Mouse (Mus musculus) retina, embryonic 14.5 days (tissue): ENCODE results near the gene Maml3.

ENCODE experiments used
- DNase-seq: peaks from one replicate; pipeline ENCODE4 v3.0.0-alpha.2; 2015; ENCODE audit warnings: low spot score

The Maml3 gene

DNA sequence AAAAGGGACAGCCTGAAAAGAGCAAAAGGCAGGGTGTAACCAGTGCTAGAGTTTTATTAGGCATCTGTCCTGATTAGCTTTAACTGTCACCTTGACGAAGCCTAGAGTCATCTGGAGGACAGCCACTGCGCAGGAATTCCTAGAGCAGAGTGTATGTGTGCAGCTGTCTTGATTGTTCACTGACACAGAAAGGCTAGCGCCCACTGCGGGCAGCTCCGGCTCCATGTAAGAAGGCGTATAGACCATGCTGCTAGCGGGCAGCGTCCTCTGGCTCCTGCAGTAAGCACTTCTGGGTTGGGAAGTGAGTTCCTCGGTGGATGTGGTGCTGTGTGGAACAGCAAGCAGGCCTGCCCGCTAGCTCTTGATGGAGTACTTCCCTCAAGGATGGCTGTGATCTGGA, 363.1 kb downstream of the Maml3 start:
- DNase-seq, result peak; percentile 51

DNA sequence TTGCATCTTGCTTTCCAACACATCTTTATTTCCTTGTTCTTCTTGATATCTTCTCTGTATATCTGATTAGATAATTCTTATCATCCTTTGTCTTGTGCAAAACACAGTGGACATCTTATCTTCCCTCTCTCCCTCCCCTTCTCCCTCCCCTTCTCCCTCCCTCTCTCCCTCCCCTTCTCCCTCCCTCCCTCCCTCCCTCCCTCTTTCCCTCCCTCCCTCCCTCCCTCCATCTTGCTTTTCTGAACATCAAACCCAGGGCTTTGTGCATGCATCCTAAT, 365.1 kb downstream of the Maml3 start:
- no peak for DNase-seq

DNA sequence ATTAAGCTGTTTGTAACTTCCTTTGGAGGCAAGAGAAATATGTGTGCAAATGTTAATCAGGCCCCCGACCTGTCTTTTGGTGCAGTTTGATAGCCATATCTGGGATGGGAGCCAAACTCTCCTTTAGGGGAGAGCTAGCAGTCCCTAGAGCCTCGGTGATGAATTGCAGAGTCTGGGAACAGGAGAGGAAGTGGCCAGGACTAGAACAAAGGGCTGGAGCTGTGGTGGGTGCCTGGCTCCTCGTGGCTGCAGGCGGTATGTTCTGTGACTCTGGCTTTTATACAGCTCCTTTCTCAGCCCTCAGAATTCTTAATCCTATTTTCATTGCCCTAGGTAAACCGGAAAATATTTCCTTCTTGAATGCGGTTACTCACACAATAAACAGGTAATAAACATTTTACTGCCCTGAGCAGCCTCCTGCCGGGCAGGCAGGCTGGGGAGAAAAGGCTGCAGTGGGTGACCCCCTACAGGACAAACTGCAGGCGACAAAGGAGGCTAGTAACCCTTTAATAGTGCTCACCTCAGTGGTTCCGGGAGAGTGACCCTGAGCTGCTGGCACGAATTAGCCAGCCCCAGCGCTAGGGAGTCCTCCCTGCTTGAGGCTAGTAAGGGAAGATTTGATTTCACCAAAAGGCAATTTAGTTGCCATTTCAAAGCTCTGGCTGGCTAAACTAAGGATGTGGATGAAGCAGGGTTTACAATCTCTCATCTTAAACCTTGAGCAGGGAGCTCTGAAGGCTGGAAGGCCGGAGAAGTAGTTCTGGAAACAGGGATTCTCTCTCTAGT, 365.6 kb downstream of the Maml3 start:
- peak; percentile 47 for DNase-seq

DNA sequence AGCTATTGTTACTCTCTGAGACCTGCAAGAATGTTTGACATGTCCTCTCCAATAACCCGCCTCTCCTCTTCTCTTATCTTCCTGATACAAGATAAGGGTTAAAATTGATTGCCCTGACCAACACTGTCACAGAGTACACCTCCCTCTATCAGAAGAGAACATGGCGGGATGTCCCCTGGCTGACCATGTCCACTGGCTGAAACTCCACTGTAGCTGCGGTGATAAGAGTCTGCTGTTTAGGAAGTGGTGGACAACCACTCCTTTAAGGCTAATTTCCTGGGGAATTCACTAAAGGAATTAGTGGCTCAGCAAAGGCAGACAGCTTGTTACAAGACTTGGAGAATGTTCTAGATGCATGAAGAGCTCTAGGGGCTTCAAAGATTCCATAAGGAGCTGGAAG, 371.2 kb downstream of the Maml3 start:
- no peak for DNase-seq

DNA sequence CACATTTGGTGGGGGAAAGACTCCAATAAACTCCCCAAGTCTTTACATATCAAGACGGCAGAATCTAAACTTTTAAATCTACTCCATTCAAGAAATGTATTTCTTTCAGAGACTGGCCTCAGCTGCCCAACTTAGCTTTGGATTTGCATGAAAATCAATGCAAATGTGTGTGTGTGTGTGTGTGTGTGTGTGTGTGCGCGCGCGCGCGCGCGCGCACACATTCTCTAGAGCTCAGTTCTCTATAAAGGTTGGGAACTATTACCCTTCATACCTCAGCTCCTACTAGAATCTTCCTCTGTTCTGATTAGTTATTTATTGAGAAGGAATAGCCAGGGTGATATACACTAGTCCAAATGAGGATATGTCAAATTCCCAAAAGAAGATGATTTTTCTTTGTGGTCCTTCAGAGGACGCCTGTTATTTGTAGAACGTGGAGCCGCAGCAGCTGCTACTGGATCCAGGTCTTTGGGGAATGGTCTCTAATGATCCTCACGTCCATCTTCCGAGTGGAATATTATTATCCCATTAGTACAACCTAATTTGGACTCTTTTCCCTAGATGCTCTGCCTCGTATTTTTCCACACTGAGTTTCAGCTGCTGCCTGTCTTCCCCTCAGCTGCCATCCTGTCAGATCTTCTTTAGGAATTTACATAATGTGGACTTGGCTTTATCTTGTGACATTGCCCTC, 372.8 kb downstream of the Maml3 start:
- DNase-seq, result no peak

GRCm38 (mm10) chr3:51730662-51731061, 374.2 kb downstream of the Maml3 start:
- no peak for DNase-seq

DNA sequence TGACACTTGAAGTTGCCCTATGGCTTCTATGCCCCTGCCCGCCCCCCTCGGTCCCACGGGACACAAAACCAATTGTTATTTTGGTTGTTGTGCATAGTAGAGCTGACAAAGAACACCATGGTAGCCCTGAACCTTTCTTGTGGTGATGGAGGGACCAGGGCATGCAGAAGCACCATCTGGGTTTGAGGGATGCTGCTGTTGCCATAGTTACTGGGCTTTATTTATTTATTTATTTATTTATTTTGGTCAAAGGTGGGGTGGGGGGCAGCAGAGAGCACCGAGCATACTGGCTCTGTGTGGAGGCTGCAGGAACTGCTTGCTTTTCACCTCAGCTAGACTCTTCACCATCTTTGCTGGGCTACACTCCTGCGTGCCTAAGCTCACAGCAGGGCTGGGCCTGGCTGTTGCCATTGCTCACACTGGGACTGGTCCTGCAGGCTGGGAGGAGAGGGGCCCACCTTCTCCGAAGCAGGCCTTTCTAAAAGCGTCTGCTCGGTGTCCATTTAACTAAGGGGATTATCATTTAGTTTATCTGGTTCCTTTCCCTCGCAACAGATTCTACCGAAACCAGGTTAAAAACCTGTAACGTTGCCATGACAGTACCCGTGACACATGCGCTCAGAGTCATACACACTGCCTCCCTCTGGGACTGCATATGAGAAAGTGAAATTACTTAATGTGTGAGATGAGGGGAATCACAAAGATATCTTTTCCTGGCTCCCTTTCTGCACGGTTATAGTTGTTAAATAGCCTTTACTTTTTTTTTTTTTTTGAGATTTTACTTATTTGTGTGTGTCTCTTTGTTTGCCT, 375.6 kb downstream of the Maml3 start:
- DNase-seq, result no peak

GRCm38 (mm10) chr3:51728456-51728855, 376.4 kb downstream of the Maml3 start:
- no peak for DNase-seq

- DNase-seq, result no peak
Measured at GRCm38 (mm10) chr3:51727968-51728367, 376.9 kb downstream of the Maml3 start.

DNA sequence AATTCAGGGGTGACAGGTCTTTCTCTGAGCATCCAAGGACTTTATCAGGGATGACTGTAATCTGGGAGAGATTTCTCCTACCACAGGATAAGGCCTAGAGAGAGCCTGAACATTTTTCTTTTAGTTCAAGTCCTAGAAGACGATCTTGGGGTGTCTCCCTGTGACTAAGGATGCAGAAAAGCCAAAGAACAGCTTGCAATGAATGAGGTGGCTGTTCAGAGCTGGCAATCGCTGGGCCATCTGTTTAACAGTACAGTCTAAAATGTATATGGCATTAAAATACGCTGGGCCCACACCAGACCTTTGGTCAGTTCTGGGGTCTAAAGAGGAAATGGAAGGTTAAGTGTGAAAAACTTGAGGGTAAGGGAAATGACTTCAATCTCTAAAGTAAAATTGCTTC, 377.4 kb downstream of the Maml3 start:
- no peak for DNase-seq

GRCm38 (mm10) chr3:51726257-51726656, 378.6 kb downstream of the Maml3 start:
- no peak for DNase-seq

- no peak for DNase-seq
Measured at GRCm38 (mm10) chr3:51719982-51720381, 384.9 kb downstream of the Maml3 start.

GRCm38 (mm10) chr3:51719373-51719772, 385.5 kb downstream of the Maml3 start:
- no peak for DNase-seq

DNA sequence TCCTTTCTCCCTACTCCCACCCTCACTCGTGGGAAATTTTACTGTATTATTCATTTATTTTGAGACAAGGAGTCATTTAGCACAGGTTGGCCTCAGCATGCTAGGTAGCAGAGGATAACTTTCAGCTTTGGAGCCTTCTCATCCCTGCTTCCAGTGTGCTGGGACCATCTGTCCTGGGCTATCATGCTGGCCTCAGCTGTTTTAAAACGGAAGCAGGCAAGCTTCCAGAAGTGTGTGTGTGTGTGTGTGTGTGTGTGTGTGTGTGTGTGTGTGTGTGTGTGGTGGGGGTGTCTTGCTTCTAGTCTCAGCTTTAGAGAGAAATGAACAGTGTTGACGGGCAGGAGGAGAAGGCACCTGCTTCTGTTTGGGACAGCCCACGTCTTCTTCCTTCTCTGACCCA, 387.0 kb downstream of the Maml3 start:
- no peak for DNase-seq

- DNase-seq, result no peak
Measured at GRCm38 (mm10) chr3:51717455-51717854, 387.4 kb downstream of the Maml3 start.

- no peak for DNase-seq
Measured at GRCm38 (mm10) chr3:51714469-51714868, 390.4 kb downstream of the Maml3 start.

GRCm38 (mm10) chr3:51713233-51713632, 391.6 kb downstream of the Maml3 start:
- no peak for DNase-seq

- DNase-seq, result no peak
Measured at GRCm38 (mm10) chr3:51712382-51712781, 392.5 kb downstream of the Maml3 start.

GRCm38 (mm10) chr3:51708746-51709411, 396.0 kb downstream of the Maml3 start:
- DNase-seq, result no peak

- DNase-seq, result no peak
Measured at GRCm38 (mm10) chr3:51708375-51708745, 396.5 kb downstream of the Maml3 start.

DNA sequence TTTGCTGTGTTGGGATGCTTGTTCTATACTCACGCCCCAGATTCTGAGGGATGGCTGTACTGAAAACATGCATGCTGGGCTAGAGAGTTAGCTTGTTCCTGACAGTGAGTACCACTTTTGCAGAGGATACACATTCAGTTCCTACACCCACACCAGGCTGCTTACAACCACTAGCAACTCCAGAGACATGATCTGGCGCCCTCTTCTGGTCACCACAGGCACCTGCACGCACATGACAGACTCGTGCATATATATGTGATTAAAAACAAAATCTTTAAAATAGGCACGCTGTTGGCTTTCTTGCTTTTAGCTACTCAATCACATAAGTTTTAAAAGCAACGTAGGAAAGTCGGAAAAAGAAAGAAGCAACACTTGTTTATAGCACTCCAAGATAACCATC, 399.7 kb downstream of the Maml3 start:
- DNase-seq, result peak; percentile 30

DNA sequence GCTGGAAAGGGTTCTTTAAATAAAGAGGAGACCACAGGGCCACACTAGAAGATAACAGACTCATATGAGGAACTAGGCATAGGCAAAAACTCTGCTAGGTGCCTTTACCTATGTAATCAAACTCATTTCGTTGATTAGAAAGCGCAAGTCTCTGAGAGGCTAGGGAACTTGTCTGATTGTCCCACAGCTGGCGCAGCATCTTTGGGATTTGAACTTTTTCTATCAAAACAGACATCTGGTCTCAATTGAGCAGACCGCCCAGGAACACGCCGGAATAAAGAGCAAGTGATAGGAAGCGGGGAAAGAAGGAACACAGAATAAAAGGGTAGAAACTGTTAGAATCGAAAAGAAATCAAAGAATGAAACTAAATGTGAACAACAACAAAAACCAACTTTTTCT, 401.4 kb downstream of the Maml3 start:
- no peak for DNase-seq
